Mouse (Mus musculus) hindlimb bud, embryonic 11.5 days (tissue): ENCODE data around the gene Rbp1.

Source experiments
- DNase-seq: peaks from one replicate; pipeline ENCODE4 v3.0.0-alpha.2; 2012; ENCODE audit warnings: low read depth, low spot score; ENCODE audit errors: extremely low spot score

Rbp1 gene

GRCm38 (mm10) chr9:98424291-98424690 lies 1.5 kb downstream of the Rbp1 start:
- DNase-seq: no peak

GRCm38 (mm10) chr9:98424725-98425210 lies 2.0 kb downstream of the Rbp1 start:
- no peak for DNase-seq

- no peak for DNase-seq
These were observed 2.7 kb downstream of the Rbp1 start for GRCm38 (mm10) chr9:98425351-98425880.

- no peak for DNase-seq
These were observed 5.3 kb downstream of the Rbp1 start for GRCm38 (mm10) chr9:98427906-98428517.

GRCm38 (mm10) chr9:98428783-98429182 lies 6.0 kb downstream of the Rbp1 start:
- no peak for DNase-seq

GRCm38 (mm10) chr9:98429806-98430205 lies 7.0 kb downstream of the Rbp1 start:
- no peak for DNase-seq

- DNase-seq: no peak
These were observed 7.8 kb downstream of the Rbp1 start for GRCm38 (mm10) chr9:98430528-98430927.

GRCm38 (mm10) chr9:98433021-98433420 lies 10.3 kb downstream of the Rbp1 start:
- no peak for DNase-seq

GRCm38 (mm10) chr9:98433956-98434588 lies 11.3 kb downstream of the Rbp1 start:
- DNase-seq: no peak

- DNase-seq: no peak
These were observed 15.1 kb downstream of the Rbp1 start for GRCm38 (mm10) chr9:98437819-98438218.

GRCm38 (mm10) chr9:98439091-98439490 lies 16.3 kb downstream of the Rbp1 start:
- DNase-seq: no peak

GRCm38 (mm10) chr9:98442638-98443037 lies 19.9 kb downstream of the Rbp1 start:
- DNase-seq: no peak

- no peak for DNase-seq
These were observed 22.8 kb downstream of the Rbp1 start for GRCm38 (mm10) chr9:98445359-98446149.

- no peak for DNase-seq
These were observed 28.2 kb downstream of the Rbp1 start for GRCm38 (mm10) chr9:98450976-98451375.

GRCm38 (mm10) chr9:98466709-98467108 lies 43.9 kb downstream of the Rbp1 start:
- DNase-seq: no peak

GRCm38 (mm10) chr9:98480172-98480749 lies 57.5 kb downstream of the Rbp1 start:
- no peak for DNase-seq

- no peak for DNase-seq
These were observed 59.5 kb downstream of the Rbp1 start for GRCm38 (mm10) chr9:98482256-98482655.

- no peak for DNase-seq
These were observed 62.3 kb downstream of the Rbp1 start for GRCm38 (mm10) chr9:98485020-98485419.

GRCm38 (mm10) chr9:98485815-98486214 lies 63.1 kb downstream of the Rbp1 start, which contains the start of gene Rbp2:
Rbp2 (plus strand) TSS chr9:98486115.
- no peak for DNase-seq

GRCm38 (mm10) chr9:98487273-98487672 lies 64.5 kb downstream of the Rbp1 start:
- no peak for DNase-seq

GRCm38 (mm10) chr9:98489532-98489931 lies 66.8 kb downstream of the Rbp1 start:
- DNase-seq: no peak
